22 mouse cellular contexts compared by ENCODE assay signal in genomic region chr3:153707687-153708086, GRCm38 (mm10). TPM values are rescaled to one million over a fixed set of nuclear protein-coding genes. Genes with fewer than 3 reads are reported as not detected.
A peak's percentile ranks its signal among the peaks of the same experiment; 100 is the strongest.
DNase-seq lines count a peak whose midpoint lies in the region; ATAC-seq and TF ChIP-seq lines count a peak whose summit lies in the region.
"Had no signal": no experiment of that assay in that cellular context is flagged by ENCODE, and none has a peak within 500 bp of the region (broad histone marks: within the 10 kb centered on the region; RNA-seq: fewer than 3 reads in every experiment).

No protein-coding gene starts in this region.

- no peak for TF ChIP-seq POLR2A in kidney, adult 2 months (IDR thresholded peaks at IDR 0.05; ENCODE audit: low read depth, low read length)
- no peak for TF ChIP-seq POLR2A in lung, adult 2 months (IDR thresholded peaks at IDR 0.05; ENCODE audit: borderline replicate concordance, extremely low read depth, low read depth, low read length)
- TF ChIP-seq POLR2A in cortical plate, adult 2 months (IDR thresholded peaks at IDR 0.05; ENCODE audit: extremely low read depth, insufficient read depth, low read length), result no peak

- no peaks in the 10 kb centered on the region for H3K9me3 ChIP-seq in kidney, embryonic 15.5 days (replicated peaks)
- H3K9me3 ChIP-seq: forebrain, embryonic 13.5 days; heart, embryonic 15.5 days; limb, embryonic 13.5 days; liver, embryonic 15.5 days; midbrain, embryonic 15.5 days had no signal

- H3K4me3 ChIP-seq in kidney, adult 2 months (ENCODE audit: insufficient read depth, low read depth, low read length), result no peak overlapping the region
- H3K4me3 ChIP-seq in kidney, embryonic 15.5 days (replicated peaks), result no peak overlapping the region
- H3K4me3 ChIP-seq in lung, adult 2 months (replicated peaks; ENCODE audit: extremely low read depth, low read depth, low read length), result no peak overlapping the region
- H3K4me3 ChIP-seq in cortical plate, adult 2 months (ENCODE audit: insufficient read depth, low read length), result no peak overlapping the region
- H3K4me3 ChIP-seq: forebrain, embryonic 13.5 days; heart, embryonic 15.5 days; limb, embryonic 13.5 days; liver, embryonic 15.5 days; midbrain, embryonic 15.5 days had no signal

- no peak overlapping the region for H3K27ac ChIP-seq in kidney, adult 2 months (ENCODE audit: insufficient read depth, low read depth, low read length)
- H3K27ac ChIP-seq in kidney, embryonic 15.5 days, result no peak overlapping the region
- no peak overlapping the region for H3K27ac ChIP-seq in cortical plate, adult 2 months (ENCODE audit: insufficient read depth, low read length)
- H3K27ac ChIP-seq: forebrain, embryonic 13.5 days; heart, embryonic 15.5 days; limb, embryonic 13.5 days; liver, embryonic 15.5 days; midbrain, embryonic 15.5 days had no signal

- TF ChIP-seq CTCF in kidney, adult 2 months (conservative IDR thresholded peaks at IDR 0.05; ENCODE audit: insufficient read depth, insufficient read length, low read depth, low read length), result 0 out of 2 replicates have a peak, but pooled peaks have one; percentile 25
- TF ChIP-seq CTCF in lung, adult 2 months (IDR thresholded peaks at IDR 0.05; ENCODE audit: insufficient read depth, low read length), result peak; percentile 40; the same call in 1 of the 2 replicates
- TF ChIP-seq CTCF in cortical plate, adult 2 months (IDR thresholded peaks at IDR 0.05; ENCODE audit: extremely low read depth, insufficient read depth, low read length), result 0 out of 2 replicates have a peak, but pooled peaks have one; percentile 38

- H3K4me2 ChIP-seq in kidney, embryonic 15.5 days, result no peak overlapping the region
- H3K4me2 ChIP-seq: forebrain, embryonic 13.5 days; heart, embryonic 15.5 days; limb, embryonic 13.5 days; liver, embryonic 15.5 days; midbrain, embryonic 15.5 days had no signal

- H3K27me3 ChIP-seq in kidney, adult 2 months (replicated peaks; ENCODE audit: control insufficient read depth, insufficient read depth, low read length), result no peaks in the 10 kb centered on the region
- no peaks in the 10 kb centered on the region for H3K27me3 ChIP-seq in kidney, embryonic 15.5 days
- H3K27me3 ChIP-seq: forebrain, embryonic 13.5 days; heart, embryonic 15.5 days; liver, embryonic 15.5 days; midbrain, embryonic 15.5 days had no signal

- no peak for DNase-seq in cerebellum, postnatal 36 days
- no peak for DNase-seq in kidney, adult 2 months
- DNase-seq in lung, adult 2 months, result no peak
- no peak for DNase-seq in lung, postnatal 36 days
- DNase-seq in right cerebral cortex, postnatal 10 days (ENCODE audit: low spot score in 2 of 2), result no peak
- DNase-seq: adrenal gland, postnatal 25 days; cerebellum, adult 11-12 months; cerebellum, postnatal 25 days; kidney, adult 11 months; kidney, postnatal 14 days; right cerebral cortex, adult 18-20 months; thymus, adult 2 months; thymus, postnatal 4 days had no signal

- 82% methylated on average over 6 of the region's 6 CpGs for WGBS in kidney, adult 2 months
- 80% methylated on average over 6 of the region's 6 CpGs for WGBS in kidney, embryonic 15.5 days
- WGBS in lung, adult 2 months, result 80% methylated on average over 6 of the region's 6 CpGs

- no peak overlapping the region for H3K9ac ChIP-seq in kidney, embryonic 15.5 days
- H3K9ac ChIP-seq: forebrain, embryonic 13.5 days; heart, embryonic 15.5 days; limb, embryonic 13.5 days; liver, embryonic 15.5 days; midbrain, embryonic 15.5 days had no signal

- ATAC-seq in cerebellum, adult (ENCODE audit: insufficient number of reproducible peaks, low FRiP score, low TSS enrichment), result peak; percentile 5; the same call in 1 of the 2 replicates
- ATAC-seq in kidney, embryonic 15.5 days (replicated peaks; ENCODE audit: low FRiP score), result no peak
- ATAC-seq: forebrain, embryonic 13.5 days; hindbrain, embryonic 16.5 days; midbrain, embryonic 15.5 days had no signal

- no peaks in the 10 kb centered on the region for H3K36me3 ChIP-seq in kidney, adult 2 months (ENCODE audit: control insufficient read depth, insufficient read depth, low read length)
- no peaks in the 10 kb centered on the region for H3K36me3 ChIP-seq in kidney, embryonic 15.5 days
- H3K36me3 ChIP-seq: heart, embryonic 15.5 days; limb, embryonic 13.5 days; midbrain, embryonic 15.5 days had no signal

- no peaks in the 10 kb centered on the region for H3K4me1 ChIP-seq in kidney, adult 2 months (ENCODE audit: control insufficient read depth, insufficient read depth, low read length)
- peaks cover 41% of the 10 kb centered on the region for H3K4me1 ChIP-seq in kidney, embryonic 15.5 days
- peaks cover 10% of the 10 kb centered on the region for H3K4me1 ChIP-seq in lung, adult 2 months (ENCODE audit: control insufficient read depth, insufficient read depth, low read length)
- H3K4me1 ChIP-seq in cortical plate, adult 2 months (ENCODE audit: control insufficient read depth, insufficient read depth, low read length), result no peaks in the 10 kb centered on the region
- H3K4me1 ChIP-seq: midbrain, embryonic 15.5 days had no signal

RNA-seq across cellular contexts. Expression of gene St6galnac3, which starts 17.3 kb away (rescaled TPM):
- polyA plus RNA-seq in kidney, adult 2 months (2012; rRNA removed), result 2.6 and 3.2 TPM in 2 replicates
- polyA plus RNA-seq in kidney, embryonic 15.5 days (2015; fragmentation: Nextera tagmentation; extraction: Ambion mirVana), result 65.2 and 65.5 TPM in 2 replicates
- polyA plus RNA-seq in lung, adult 2 months (2012; rRNA removed), result 4.4 and 8.4 TPM in 2 replicates
- polyA plus RNA-seq in cortical plate, adult 2 months (2012; rRNA removed), result 10.7 and 16.7 TPM in 2 replicates
